Mouse (Mus musculus) olfactory bulb, adult 2 months (tissue): ENCODE results near the gene Apbb2.

Experiments
- CTCF ChIP-seq: fragments of 200-500 bp; IDR thresholded peaks from 2 replicates; pipeline ENCODE4 v1.5.1; 2012; ENCODE audit warnings: low read depth, mild to moderate bottlenecking, low read length, moderate library complexity; ENCODE audit not compliant: insufficient read depth
- POLR2A ChIP-seq: fragments of 200-500 bp; IDR thresholded peaks from 2 replicates; pipeline ENCODE4 v1.6.1; 2012; ENCODE audit warnings: mild to moderate bottlenecking, low read depth, low read length, moderate library complexity; ENCODE audit not compliant: insufficient read depth

- TF ChIP-seq POLR2A, result no peak
- no peak for TF ChIP-seq CTCF
Measured at GRCm38 (mm10) chr5:66486028-66486427, 132.6 kb downstream of the Apbb2 start.
